Mouse (Mus musculus): Measurements from ENCODE around the gene Gper1. TPM values are rescaled to one million over a fixed set of nuclear protein-coding genes. Genes with fewer than 3 reads are reported as not detected.

Gene Gper1
- polyA plus RNA-seq, 1 experiment from 2014 or later = 7.2 TPM

- no peaks in the 10 kb centered on the region for H3K36me3 ChIP-seq
- no peaks in the 10 kb centered on the region for H3K27me3 ChIP-seq (replicated peaks)
- H3K4me3 ChIP-seq = no peak overlapping the region
- no peaks in the 10 kb centered on the region for H3K9me3 ChIP-seq
- ATAC-seq (ENCODE audit: low FRiP score, low read depth) = no peak
- no peak overlapping the region for H3K4me2 ChIP-seq (replicated peaks)
- peaks cover 22% of the 10 kb centered on the region; the same call in 1 of the 2 replicates for H3K4me1 ChIP-seq
- no peak overlapping the region for H3K27ac ChIP-seq
- no peak overlapping the region for H3K9ac ChIP-seq
- 89% methylated on average over 14 of the region's 14 CpGs for WGBS
Measured at GRCm38 (mm10) chr5:139407121-139407885, 15.6 kb upstream of the Gper1 start.

DNA sequence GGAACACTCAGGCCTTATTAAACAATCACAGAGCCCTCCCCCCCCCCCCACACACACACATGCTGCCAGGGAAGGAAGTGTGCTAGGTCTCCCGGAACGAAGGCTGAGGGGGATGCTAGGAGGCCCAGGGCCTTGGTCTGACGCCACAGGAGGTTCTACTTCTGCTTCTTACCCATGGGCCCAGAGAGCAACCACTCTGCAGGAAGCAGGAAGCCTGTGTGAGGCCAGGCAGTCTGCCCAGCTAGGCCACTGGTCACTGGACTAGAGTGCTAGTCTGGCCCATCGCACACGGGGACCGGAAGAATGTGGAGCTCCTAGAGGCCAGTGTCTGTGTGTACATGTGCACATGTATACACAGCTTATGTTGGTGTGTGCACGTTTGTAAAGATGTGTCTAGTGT, 14.4 kb upstream of the Gper1 start:
- Histone ChIP-seq H3K4me1 (peaks cover 22% of the 10 kb centered on the region; the same call in 1 of the 2 replicates), H3K36me3 (no peaks in the 10 kb centered on the region), H3K9me3 (no peaks in the 10 kb centered on the region), H3K27ac (no peak overlapping the region), H3K4me2 (replicated peaks) (no peak overlapping the region), H3K9ac (no peak overlapping the region), H3K27me3 (replicated peaks) (no peaks in the 10 kb centered on the region), H3K4me3 (no peak overlapping the region)
- ATAC-seq (ENCODE audit: low FRiP score, low read depth) = no peak
- WGBS = 84% methylated on average over 7 of the region's 7 CpGs

- ATAC-seq (ENCODE audit: low FRiP score, low read depth) = no peak
- 81% methylated on average over 12 of the region's 12 CpGs for WGBS
Measured at GRCm38 (mm10) chr5:139409412-139409811, 13.5 kb upstream of the Gper1 start.

DNA sequence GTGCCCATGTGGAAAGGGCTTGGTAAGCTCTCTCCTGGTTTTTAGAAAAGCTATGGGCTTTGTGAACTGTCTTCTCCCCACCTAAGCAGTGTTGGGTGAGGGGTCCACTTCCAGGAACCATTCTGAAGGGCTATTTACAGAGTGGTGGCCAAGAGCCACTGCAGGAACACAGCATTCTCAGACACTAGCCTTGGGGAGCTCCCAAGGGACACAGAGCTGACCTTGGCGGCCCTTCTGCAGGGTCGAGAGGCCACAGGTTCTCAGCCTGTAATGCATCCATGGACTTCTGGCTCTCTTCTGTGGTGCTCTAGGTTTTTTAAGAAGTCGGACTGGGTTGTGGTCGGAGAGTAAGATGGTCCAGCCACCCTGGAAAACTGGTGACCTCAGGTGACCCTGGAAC, 12.9 kb upstream of the Gper1 start:
- ATAC-seq (ENCODE audit: low FRiP score, low read depth) = no peak
- Histone ChIP-seq H3K36me3 (0 out of 2 replicates have a peak, but pooled peaks cover 5% of the 10 kb centered on the region), H3K27ac (no peak overlapping the region), H3K9ac (no peak overlapping the region), H3K4me2 (replicated peaks) (no peak overlapping the region), H3K27me3 (replicated peaks) (no peaks in the 10 kb centered on the region), H3K4me3 (no peak overlapping the region), H3K9me3 (no peaks in the 10 kb centered on the region), H3K4me1 (peaks cover 21% of the 10 kb centered on the region; the same call in 1 of the 2 replicates)
- WGBS = 88% methylated on average over 4 of the region's 4 CpGs

More at GRCm38 (mm10) chr5:139409412-139409811, 13.5 kb upstream of the Gper1 start:
- H3K36me3 ChIP-seq = no peaks in the 10 kb centered on the region
- H3K4me3 ChIP-seq = no peak overlapping the region
- no peak overlapping the region for H3K4me2 ChIP-seq (replicated peaks)
- no peaks in the 10 kb centered on the region for H3K27me3 ChIP-seq (replicated peaks)
- H3K9me3 ChIP-seq = no peaks in the 10 kb centered on the region
- H3K9ac ChIP-seq = no peak overlapping the region
- H3K27ac ChIP-seq = no peak overlapping the region
- H3K4me1 ChIP-seq = peaks cover 22% of the 10 kb centered on the region; the same call in 1 of the 2 replicates

- no peaks in the 10 kb centered on the region for H3K27me3 ChIP-seq (replicated peaks)
- no peak overlapping the region for H3K4me3 ChIP-seq
- H3K4me1 ChIP-seq = peaks cover 15% of the 10 kb centered on the region; the same call in 1 of the 2 replicates
- H3K36me3 ChIP-seq = 0 out of 2 replicates have a peak, but pooled peaks cover 5% of the 10 kb centered on the region
- H3K9me3 ChIP-seq = no peaks in the 10 kb centered on the region
- no peak overlapping the region for H3K27ac ChIP-seq
- WGBS = 94% methylated on average over 6 of the region's 6 CpGs
- H3K9ac ChIP-seq = no peak overlapping the region
- no peak for ATAC-seq (ENCODE audit: low FRiP score, low read depth)
- H3K4me2 ChIP-seq (replicated peaks) = no peak overlapping the region
Measured at GRCm38 (mm10) chr5:139411117-139411516, 11.8 kb upstream of the Gper1 start.

DNA sequence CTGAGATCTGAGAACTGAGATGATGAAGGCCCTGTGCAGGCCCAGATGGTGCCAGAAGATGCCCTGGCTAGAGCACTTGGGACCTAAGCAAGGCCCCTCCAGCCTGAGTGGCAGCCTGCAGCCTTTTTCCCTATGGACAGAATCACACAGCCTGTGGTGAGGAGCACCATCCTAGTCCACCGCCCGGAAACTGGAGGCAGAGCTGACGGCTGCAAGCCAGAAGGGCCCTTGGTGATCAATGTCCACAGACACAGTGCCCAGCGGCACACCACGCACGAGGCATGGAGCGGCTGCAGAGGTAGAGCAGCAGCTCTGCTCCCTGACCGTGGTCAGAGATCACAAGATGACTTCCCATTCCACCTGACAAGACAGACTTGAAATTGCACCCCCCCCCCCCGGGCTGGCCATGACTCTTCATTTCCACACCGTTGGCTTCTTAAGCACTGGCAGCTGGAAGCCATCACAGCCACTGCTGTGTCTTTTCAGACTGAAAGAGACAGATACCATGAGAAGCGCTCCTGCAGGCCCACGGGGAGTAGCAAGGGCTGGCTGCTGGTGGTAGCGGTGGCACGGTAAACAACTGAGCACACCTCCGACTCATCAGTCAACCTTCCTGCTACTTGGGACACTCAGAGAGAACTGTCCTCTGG, 11.2 kb upstream of the Gper1 start:
- ATAC-seq (ENCODE audit: low FRiP score, low read depth) = no peak
- Histone ChIP-seq H3K27ac (no peak overlapping the region), H3K4me1 (peaks cover 13% of the 10 kb centered on the region; the same call in 1 of the 2 replicates), H3K9ac (no peak overlapping the region), H3K4me3 (no peak overlapping the region), H3K4me2 (replicated peaks) (no peak overlapping the region), H3K36me3 (0 out of 2 replicates have a peak, but pooled peaks cover 5% of the 10 kb centered on the region), H3K9me3 (no peaks in the 10 kb centered on the region), H3K27me3 (replicated peaks) (no peaks in the 10 kb centered on the region)
- 74% methylated on average over 15 of the region's 15 CpGs for WGBS

DNA sequence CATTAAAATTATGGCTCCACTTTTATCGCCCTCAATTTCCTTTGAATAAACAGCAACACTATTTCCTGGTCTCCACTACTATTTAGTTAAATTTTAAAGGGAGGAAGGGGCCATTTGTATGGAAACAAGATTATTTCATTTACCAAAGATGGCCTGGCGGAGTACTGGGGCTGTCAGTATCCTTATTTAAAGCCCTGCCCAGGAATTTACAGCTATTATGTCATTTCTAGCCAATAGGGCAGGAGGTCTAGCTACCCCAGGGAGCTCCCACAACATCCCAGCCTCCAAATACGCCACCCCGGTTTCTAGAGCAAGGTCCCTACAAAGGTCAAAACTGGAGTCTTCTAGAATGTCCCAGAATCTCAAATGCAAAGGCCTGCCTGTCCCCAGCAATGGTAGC, 9.4 kb upstream of the Gper1 start:
- WGBS = 54% methylated on average over 4 of the region's 4 CpGs
- H3K27ac ChIP-seq = no peak overlapping the region
- H3K27me3 ChIP-seq (replicated peaks) = no peaks in the 10 kb centered on the region
- no peaks in the 10 kb centered on the region for H3K9me3 ChIP-seq
- no peak overlapping the region for H3K4me3 ChIP-seq
- H3K4me2 ChIP-seq (replicated peaks) = no peak overlapping the region
- peaks cover 10% of the 10 kb centered on the region for H3K4me1 ChIP-seq
- ATAC-seq (ENCODE audit: low FRiP score, low read depth) = no peak
- H3K9ac ChIP-seq = no peak overlapping the region
- 0 out of 2 replicates have a peak, but pooled peaks cover 5% of the 10 kb centered on the region for H3K36me3 ChIP-seq

DNA sequence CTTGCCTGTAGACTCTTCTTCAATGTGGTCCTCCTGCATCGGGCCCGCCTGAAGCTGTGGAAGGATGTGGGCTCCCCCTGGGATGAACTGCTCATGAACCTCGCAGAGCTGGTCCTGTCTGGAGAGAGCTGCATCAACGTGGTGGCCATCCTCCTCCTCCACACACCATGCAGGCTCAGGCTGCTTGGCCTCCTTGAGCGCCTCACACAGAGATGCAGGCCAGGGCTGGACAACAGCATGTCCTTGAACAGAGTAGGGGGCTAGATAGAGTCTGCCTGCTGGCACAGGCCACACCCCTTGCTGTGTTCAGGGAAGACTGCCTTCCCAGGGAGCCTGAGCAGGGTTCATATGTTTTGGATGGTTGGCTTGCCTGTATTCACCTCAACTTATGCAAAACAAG, 8.0 kb upstream of the Gper1 start:
- Histone ChIP-seq H3K9ac (no peak overlapping the region), H3K9me3 (no peaks in the 10 kb centered on the region), H3K27ac (no peak overlapping the region), H3K4me1 (peaks cover 25% of the 10 kb centered on the region), H3K4me2 (replicated peaks) (no peak overlapping the region), H3K36me3 (0 out of 2 replicates have a peak, but pooled peaks cover 5% of the 10 kb centered on the region), H3K27me3 (replicated peaks) (no peaks in the 10 kb centered on the region), H3K4me3 (no peak overlapping the region)
- ATAC-seq (ENCODE audit: low FRiP score, low read depth) = no peak
- WGBS = 88% methylated on average over 5 of the region's 5 CpGs

DNA sequence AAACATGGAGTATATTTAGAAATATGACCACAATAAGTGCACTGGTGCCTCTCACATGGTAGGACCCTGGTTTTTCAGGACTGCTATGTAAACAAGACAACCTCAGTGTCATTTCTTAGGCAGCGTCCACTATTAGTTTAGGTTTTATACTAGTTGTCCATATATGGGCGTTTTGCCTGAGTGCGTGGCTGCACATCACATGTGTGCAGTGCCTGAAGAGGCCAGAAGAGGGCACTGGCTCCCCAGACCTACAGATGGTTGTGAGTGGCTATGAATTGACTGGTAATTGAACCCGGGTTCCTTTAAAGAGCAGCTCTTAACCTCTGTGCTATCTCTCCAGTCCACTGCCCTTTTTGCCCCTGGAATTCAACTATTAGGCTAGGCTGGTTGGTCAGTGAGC, 6.0 kb upstream of the Gper1 start:
- no peaks in the 10 kb centered on the region for H3K9me3 ChIP-seq
- 0 out of 2 replicates have a peak, but pooled peaks cover 5% of the 10 kb centered on the region for H3K36me3 ChIP-seq
- H3K4me2 ChIP-seq (replicated peaks) = no peak overlapping the region
- no peak overlapping the region for H3K4me3 ChIP-seq
- no peak for ATAC-seq (ENCODE audit: low FRiP score, low read depth)
- H3K27me3 ChIP-seq (replicated peaks) = no peaks in the 10 kb centered on the region
- no peak overlapping the region for H3K9ac ChIP-seq
- H3K27ac ChIP-seq = no peak overlapping the region
- peaks cover 23% of the 10 kb centered on the region for H3K4me1 ChIP-seq
- 95% methylated on average over 4 of the region's 4 CpGs for WGBS

GRCm38 (mm10) chr5:139417480-139417879, 5.5 kb upstream of the Gper1 start:
- Histone ChIP-seq H3K4me3 (no peak overlapping the region), H3K27me3 (replicated peaks) (no peaks in the 10 kb centered on the region), H3K27ac (no peak overlapping the region), H3K9ac (no peak overlapping the region), H3K4me2 (replicated peaks) (no peak overlapping the region), H3K4me1 (peaks cover 22% of the 10 kb centered on the region), H3K9me3 (no peaks in the 10 kb centered on the region), H3K36me3 (0 out of 2 replicates have a peak, but pooled peaks cover 5% of the 10 kb centered on the region)
- ATAC-seq (ENCODE audit: low FRiP score, low read depth) = no peak
- WGBS = 93% methylated on average over 3 of the region's 3 CpGs

DNA sequence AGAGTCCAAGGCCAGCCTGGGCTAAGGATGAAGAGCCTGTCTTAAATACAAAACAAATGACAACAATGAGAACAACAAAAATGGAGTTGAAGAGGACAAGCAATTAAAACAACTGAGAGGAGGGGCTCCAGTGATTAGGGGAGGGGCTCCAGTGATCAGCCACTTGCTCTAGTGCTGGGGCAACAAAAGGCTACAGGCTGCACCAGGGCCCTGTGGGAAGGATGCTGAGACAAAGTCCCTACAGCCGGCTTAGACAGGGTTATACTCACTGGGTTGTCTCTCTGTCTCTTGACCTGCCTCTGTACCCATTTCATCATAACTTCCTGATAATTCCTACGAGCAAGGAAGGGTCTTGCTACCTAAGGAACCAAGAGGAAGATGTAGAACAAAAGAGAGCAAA, 4.8 kb upstream of the Gper1 start:
- 0 out of 2 replicates have a peak, but pooled peaks cover 5% of the 10 kb centered on the region for H3K36me3 ChIP-seq
- WGBS = 29% methylated on average over 2 of the region's 2 CpGs
- H3K4me1 ChIP-seq = peaks cover 29% of the 10 kb centered on the region
- ATAC-seq (ENCODE audit: low FRiP score, low read depth) = 0 out of 2 replicates have a peak, but pooled peaks have one; percentile 43
- H3K27ac ChIP-seq = peak overlapping the region; percentile 71
- no peaks in the 10 kb centered on the region for H3K27me3 ChIP-seq (replicated peaks)
- no peaks in the 10 kb centered on the region for H3K9me3 ChIP-seq
- H3K4me2 ChIP-seq (replicated peaks) = no peak overlapping the region
- H3K4me3 ChIP-seq = no peak overlapping the region
- H3K9ac ChIP-seq = no peak overlapping the region

GRCm38 (mm10) chr5:139418633-139419032, 4.3 kb upstream of the Gper1 start:
- Histone ChIP-seq H3K4me2 (replicated peaks) (peak overlapping the region; percentile 28; the same call in 1 of the 2 replicates), H3K4me3 (no peak overlapping the region), H3K27me3 (replicated peaks) (no peaks in the 10 kb centered on the region), H3K36me3 (0 out of 2 replicates have a peak, but pooled peaks cover 5% of the 10 kb centered on the region), H3K4me1 (peaks cover 34% of the 10 kb centered on the region), H3K9me3 (no peaks in the 10 kb centered on the region), H3K9ac (no peak overlapping the region), H3K27ac (peak overlapping the region; percentile 71)
- WGBS = 3% methylated on average over 3 of the region's 3 CpGs
- ATAC-seq (ENCODE audit: low FRiP score, low read depth) = peak; percentile 84
